Mouse (Mus musculus) spleen, adult 2 months (tissue): Measurements from ENCODE around the gene Fam98b.

Experiments
- CTCF ChIP-seq: fragments of 200-500 bp; IDR thresholded peaks from 2 replicates; pipeline ENCODE4 v1.5.1; 2011; ENCODE audit warnings: mild to moderate bottlenecking, inconsistent platforms; ENCODE audit not compliant: insufficient read depth, insufficient read length, insufficient replicate concordance; ENCODE audit errors: extremely low read depth
- POLR2A ChIP-seq: fragments of 200-500 bp; IDR thresholded peaks from 2 replicates; pipeline ENCODE4 v1.6.1; 2011; ENCODE audit warnings: low read depth, low read length, inconsistent platforms

DNA sequence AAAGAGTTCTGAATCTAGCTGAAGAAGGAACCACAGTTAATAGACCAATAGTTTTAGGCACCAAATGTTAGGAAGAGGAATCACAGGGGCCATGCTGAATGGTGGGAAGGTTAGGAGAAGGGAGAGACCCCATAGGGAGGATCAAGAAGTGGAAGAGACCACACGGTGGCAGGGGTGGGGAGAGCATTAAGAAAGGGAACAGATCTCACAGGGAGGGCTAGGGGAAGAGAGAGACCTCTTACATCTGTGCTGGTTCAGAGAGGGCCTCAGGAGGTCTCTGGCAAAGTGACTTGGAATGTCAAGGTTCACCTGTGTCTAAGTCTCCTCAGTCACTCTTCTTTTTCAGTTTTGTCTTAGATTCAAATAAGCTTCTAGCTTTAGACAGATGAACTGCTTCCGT, 62.5 kb downstream of the Fam98b start:
- no peak for TF ChIP-seq CTCF
- no peak for TF ChIP-seq POLR2A
